Mouse (Mus musculus) hindbrain, embryonic 14.5 days (tissue): Measurements from ENCODE around the gene Magi2. TPM values are rescaled to one million over a fixed set of nuclear protein-coding genes. Genes with fewer than 3 reads are reported as not detected.

ENCODE experiments used
- ATAC-seq: fragments of 200-750 bp; cut with Nextera tagmentation; 2 replicates; pipeline ENCODE4 v1.8.0; 2017; ENCODE audit warnings: moderate number of reproducible peaks, mild to moderate bottlenecking, moderate TSS enrichment, moderate library complexity; ENCODE audit not compliant: low FRiP score
- DNase-seq: peaks from one replicate; pipeline ENCODE4 v3.0.0-alpha.2; 2015; ENCODE audit warnings: low spot score
- H3K27ac ChIP-seq: fragments of 300-500 bp; sonication (generic); 2 replicates; pipeline ENCODE4 v1.5.1; 2014; ENCODE audit warnings: mild to moderate bottlenecking, moderate library complexity
- H3K27me3 ChIP-seq: fragments of 300-500 bp; sonication (generic); 2 replicates; pipeline ENCODE4 v1.6.1; 2014; ENCODE audit warnings: mild to moderate bottlenecking, low read length, mixed read lengths; ENCODE audit not compliant: control insufficient read depth, insufficient read depth
- H3K36me3 ChIP-seq: fragments of 300-500 bp; sonication (generic); replicated peaks from 2 replicates; pipeline ENCODE4 v1.6.1; 2014; ENCODE audit not compliant: control insufficient read depth, insufficient read depth
- H3K4me1 ChIP-seq: fragments of 300-500 bp; sonication (generic); replicated peaks from 2 replicates; pipeline ENCODE4 v1.6.1; 2014; ENCODE audit warnings: antibody characterized with exemption, low read length, mixed read lengths; ENCODE audit not compliant: control insufficient read depth, insufficient read depth
- H3K4me2 ChIP-seq: fragments of 300-500 bp; sonication (generic); replicated peaks from 2 replicates; pipeline ENCODE4 v1.6.1; 2014; ENCODE audit warnings: mild to moderate bottlenecking, moderate library complexity
- H3K4me3 ChIP-seq: fragments of 300-500 bp; sonication (generic); replicated peaks from 2 replicates; pipeline ENCODE4 v1.5.1; 2014; ENCODE audit warnings: mild to moderate bottlenecking, low read length
- H3K9ac ChIP-seq: fragments of 300-500 bp; sonication (generic); 2 replicates; pipeline ENCODE4 v1.6.1; 2014
- H3K9me3 ChIP-seq: fragments of 300-500 bp; sonication (generic); 2 replicates; pipeline ENCODE4 v1.6.1; 2016; ENCODE audit warnings: low read length; ENCODE audit not compliant: control insufficient read depth
- WGBS: fragments of 180-500 bp; shearing (Covaris S2); extraction: QIAGEN DNeasy Blood & Tissue Kit; methylation state at CpG from one replicate; pipeline ENCODE4 v1.1.7; 2014; 5-methylcytosine and 5-hydroxymethylcytosine counted together
- polyA plus RNA-seq: library from polyadenylated mRNA; unstranded; fragments of >200 nt; fragmentation: Nextera tagmentation; extraction: Ambion mirVana; gene quantifications from 2 replicates; pipeline ENCODE4 v1.2.1, GENCODE M21; 2014

The Magi2 gene
- polyA plus RNA-seq, 1 experiment from 2014 or later: 25.6 TPM

DNA sequence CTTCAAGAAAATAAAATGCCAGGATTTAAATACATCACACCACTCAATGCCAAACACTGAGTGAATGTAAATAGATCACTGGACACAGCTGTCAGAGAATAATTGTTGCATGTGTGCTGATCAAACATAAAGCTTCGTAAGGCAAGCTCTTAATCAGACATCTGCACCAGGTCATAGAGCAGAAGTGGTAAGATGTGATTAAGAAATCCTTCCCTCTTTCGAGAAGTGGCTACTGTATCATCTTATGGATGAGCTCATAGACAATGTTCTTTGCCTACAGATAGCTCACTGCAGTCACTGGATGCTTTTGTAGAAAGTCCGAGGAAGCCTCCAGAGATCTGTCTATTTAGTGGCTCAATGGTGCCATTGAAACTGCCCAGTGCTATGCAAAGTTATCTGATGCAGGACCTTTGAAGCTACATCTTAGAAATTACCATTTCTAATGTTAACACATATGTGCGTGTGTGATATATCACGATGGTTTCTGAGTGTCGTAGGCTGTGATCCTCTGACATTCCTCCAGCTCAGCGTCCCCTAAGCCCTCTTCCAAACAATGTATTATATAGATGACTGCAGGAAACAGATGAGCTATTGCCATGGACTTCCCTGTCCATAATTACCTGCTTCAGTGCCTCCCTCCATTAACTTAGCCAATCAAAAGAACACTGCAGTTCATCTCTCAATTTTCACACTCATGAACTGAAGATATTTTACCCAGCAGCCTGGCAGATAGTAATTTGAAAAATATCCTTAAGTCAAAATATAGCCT is 1231.1 kb downstream of the Magi2 start:
- no peak overlapping the region for H3K27ac ChIP-seq
- no peak overlapping the region for H3K4me2 ChIP-seq
- H3K4me1 ChIP-seq: no peaks in the 10 kb centered on the region
- no peak overlapping the region for H3K4me3 ChIP-seq
- DNase-seq: no peak
- ATAC-seq: no peak
- no peaks in the 10 kb centered on the region for H3K9me3 ChIP-seq
- H3K36me3 ChIP-seq: no peaks in the 10 kb centered on the region
- no peaks in the 10 kb centered on the region for H3K27me3 ChIP-seq
- no peak overlapping the region for H3K9ac ChIP-seq
- 62% methylated on average over 7 of the region's 7 CpGs for WGBS

DNA sequence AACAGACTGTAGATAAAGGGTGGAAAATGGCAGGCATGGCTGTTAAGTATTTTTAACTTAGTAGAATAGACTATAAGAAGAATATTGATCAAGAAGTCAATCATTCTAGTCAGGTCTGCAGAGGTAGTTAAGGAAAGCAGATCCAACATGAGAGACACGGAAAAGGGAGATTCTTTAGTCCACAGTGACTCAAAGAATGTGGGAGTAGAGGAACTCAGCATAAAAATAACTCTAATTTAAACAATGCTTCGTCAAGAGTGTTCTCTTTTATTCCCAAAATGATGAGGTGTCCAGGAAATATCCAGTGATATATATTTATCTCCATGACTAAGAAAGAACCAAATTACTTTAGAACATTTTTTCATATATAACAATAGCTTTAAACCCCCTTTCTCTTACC is 1234.9 kb downstream of the Magi2 start:
- Histone ChIP-seq H3K27me3 (no peaks in the 10 kb centered on the region), H3K4me3 (no peak overlapping the region), H3K36me3 (0 out of 2 replicates have a peak, but pooled peaks cover 6% of the 10 kb centered on the region), H3K4me2 (no peak overlapping the region), H3K9me3 (no peaks in the 10 kb centered on the region), H3K27ac (no peak overlapping the region), H3K4me1 (no peaks in the 10 kb centered on the region), H3K9ac (no peak overlapping the region)
- no peak for ATAC-seq
- WGBS: 77% methylated on average over 2 of the region's 2 CpGs
- DNase-seq: no peak

DNA sequence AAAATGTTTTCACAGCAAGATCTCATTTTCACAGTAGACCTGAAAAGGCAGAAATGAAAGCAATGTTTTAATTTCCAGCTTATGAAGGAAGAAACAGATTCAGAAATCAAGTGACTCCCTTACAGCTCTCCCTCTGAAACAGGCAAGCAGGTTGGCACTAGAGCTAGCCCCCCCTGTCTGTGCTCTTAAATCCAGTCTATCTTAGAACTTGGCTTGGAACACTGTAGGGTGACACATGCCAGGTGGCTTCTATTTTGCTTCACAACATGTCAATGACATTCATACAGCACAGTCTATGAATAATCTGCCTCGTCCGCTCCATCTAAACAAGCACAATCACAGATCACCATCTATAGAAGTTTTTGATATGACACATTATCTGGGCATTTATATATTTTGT is 1235.5 kb downstream of the Magi2 start:
- Histone ChIP-seq H3K27ac (no peak overlapping the region), H3K36me3 (0 out of 2 replicates have a peak, but pooled peaks cover 6% of the 10 kb centered on the region), H3K4me2 (no peak overlapping the region), H3K4me1 (no peaks in the 10 kb centered on the region), H3K27me3 (no peaks in the 10 kb centered on the region), H3K4me3 (no peak overlapping the region), H3K9me3 (no peaks in the 10 kb centered on the region), H3K9ac (no peak overlapping the region)
- WGBS: 93% methylated on average over 2 of the region's 2 CpGs
- ATAC-seq (no peak), DNase-seq (no peak)

DNA sequence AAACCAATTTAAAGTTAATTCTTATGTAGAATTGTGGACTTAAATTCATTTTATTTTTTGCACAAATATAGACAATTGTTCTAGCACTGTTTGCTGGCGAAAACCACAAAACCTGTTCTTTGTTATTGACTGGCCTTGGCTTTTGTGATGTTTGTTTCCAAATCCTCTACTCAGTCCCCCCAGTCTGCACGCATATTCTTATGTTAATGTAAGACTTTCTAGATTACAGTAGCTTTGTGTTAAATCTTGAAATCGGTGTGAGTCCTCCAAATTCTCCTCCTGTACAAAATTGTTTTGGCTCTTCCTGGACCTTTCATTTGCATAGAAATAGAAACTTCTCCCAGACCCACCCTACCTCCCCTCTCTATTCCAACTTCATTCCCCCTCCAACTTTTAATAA is 1242.9 kb downstream of the Magi2 start:
- no peak for DNase-seq
- Histone ChIP-seq H3K4me3 (no peak overlapping the region), H3K4me1 (no peaks in the 10 kb centered on the region), H3K4me2 (no peak overlapping the region), H3K36me3 (0 out of 2 replicates have a peak, but pooled peaks cover 6% of the 10 kb centered on the region), H3K9ac (no peak overlapping the region), H3K9me3 (no peaks in the 10 kb centered on the region), H3K27ac (no peak overlapping the region), H3K27me3 (no peaks in the 10 kb centered on the region)
- WGBS: 72% methylated on average over 3 of the region's 3 CpGs
- ATAC-seq: no peak

DNA sequence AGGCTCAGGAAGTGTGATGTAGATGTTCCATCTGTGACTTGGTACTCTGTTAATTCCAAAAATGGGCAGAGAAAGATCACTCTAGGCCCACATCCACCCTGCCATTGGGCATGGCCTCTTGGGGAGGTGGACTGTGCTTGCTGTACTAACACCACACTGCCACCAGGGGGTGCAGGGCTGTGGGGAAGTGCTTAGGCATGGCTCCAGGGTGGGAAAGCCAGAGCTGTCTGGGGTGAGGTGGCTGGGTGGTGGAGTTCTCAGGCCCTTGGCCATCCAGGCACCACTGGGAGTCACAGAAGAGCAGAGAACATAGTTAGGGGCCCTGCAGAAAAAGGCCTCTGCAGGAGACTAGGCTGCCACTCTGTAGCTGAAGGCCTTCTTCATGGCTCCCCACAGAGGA is 1243.6 kb downstream of the Magi2 start:
- Histone ChIP-seq H3K4me1 (no peaks in the 10 kb centered on the region), H3K4me3 (no peak overlapping the region), H3K27me3 (no peaks in the 10 kb centered on the region), H3K36me3 (0 out of 2 replicates have a peak, but pooled peaks cover 5% of the 10 kb centered on the region), H3K9ac (no peak overlapping the region), H3K27ac (no peak overlapping the region), H3K9me3 (no peaks in the 10 kb centered on the region), H3K4me2 (no peak overlapping the region)
- no peak for DNase-seq
- ATAC-seq: no peak

DNA sequence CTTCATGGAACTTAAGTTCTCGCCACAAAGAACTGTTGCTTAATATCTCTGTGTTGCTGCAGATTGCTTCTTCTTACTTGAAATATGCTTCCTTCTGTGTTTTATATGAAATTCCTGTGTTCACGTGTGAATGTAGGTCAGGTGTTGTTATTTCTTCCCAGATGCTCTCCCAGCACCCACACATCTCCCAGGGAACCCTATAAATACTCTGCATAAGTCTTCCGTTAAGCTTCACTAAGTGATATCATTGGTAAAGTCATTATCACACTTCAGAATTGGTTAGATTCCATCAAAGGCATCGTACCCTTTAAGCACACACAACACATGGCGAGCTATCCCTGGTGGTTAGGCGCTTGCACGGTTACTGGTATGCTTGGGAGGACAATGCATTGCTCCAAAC is 1257.7 kb downstream of the Magi2 start:
- no peaks in the 10 kb centered on the region for H3K4me1 ChIP-seq
- no peak overlapping the region for H3K9ac ChIP-seq
- DNase-seq: no peak
- H3K27me3 ChIP-seq: no peaks in the 10 kb centered on the region
- H3K36me3 ChIP-seq: no peaks in the 10 kb centered on the region
- H3K4me2 ChIP-seq: no peak overlapping the region
- no peak for ATAC-seq
- H3K9me3 ChIP-seq: no peaks in the 10 kb centered on the region
- H3K27ac ChIP-seq: no peak overlapping the region
- no peak overlapping the region for H3K4me3 ChIP-seq
- 84% methylated on average over 7 of the region's 7 CpGs for WGBS

DNA sequence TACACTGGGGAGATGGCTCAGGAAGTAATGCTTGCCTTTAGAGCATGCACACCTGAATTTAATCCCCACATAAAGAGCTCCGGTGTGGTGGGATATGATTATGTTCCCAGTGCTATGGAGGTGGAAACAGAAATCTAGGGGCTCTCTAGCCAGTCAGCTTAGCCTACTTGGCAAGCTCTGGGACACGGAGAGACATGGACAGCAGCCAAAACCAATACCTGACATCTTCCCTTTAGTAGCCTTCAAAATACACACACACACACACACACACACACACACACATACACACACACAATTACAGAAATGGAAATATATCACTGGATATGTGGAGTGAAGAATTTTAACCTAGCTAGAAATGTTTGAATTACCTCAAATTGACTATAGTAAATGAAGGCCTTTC is 1265.1 kb downstream of the Magi2 start:
- ATAC-seq: no peak
- no peaks in the 10 kb centered on the region for H3K4me1 ChIP-seq
- DNase-seq: no peak
- H3K36me3 ChIP-seq: no peaks in the 10 kb centered on the region
- no peak overlapping the region for H3K27ac ChIP-seq
- H3K4me3 ChIP-seq: no peak overlapping the region
- H3K4me2 ChIP-seq: no peak overlapping the region
- H3K27me3 ChIP-seq: no peaks in the 10 kb centered on the region
- WGBS: 82% methylated on average over 2 of the region's 2 CpGs
- H3K9me3 ChIP-seq: no peaks in the 10 kb centered on the region
- H3K9ac ChIP-seq: no peak overlapping the region

DNA sequence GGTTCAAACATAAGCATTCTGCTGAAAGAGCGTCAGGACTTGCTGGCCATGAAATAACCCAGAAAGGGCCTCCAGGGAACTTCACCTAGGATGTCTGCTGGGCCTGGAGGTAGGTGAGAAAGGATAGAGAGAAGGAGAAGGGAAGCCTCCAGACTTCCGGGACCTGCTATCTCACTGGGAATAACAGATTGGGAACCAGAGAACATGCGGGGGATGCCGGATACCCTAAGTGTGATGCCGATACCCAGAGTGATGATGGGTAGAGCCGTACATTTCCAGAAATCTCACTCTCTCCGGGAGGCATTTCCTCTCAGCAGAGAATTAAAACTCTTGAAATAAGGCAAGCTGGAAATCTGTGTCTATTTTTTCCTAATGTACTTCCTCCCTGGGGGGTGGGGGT is 1265.8 kb downstream of the Magi2 start:
- Histone ChIP-seq H3K4me1 (0 out of 2 replicates have a peak, but pooled peaks cover 4% of the 10 kb centered on the region), H3K36me3 (no peaks in the 10 kb centered on the region), H3K4me3 (no peak overlapping the region), H3K9ac (no peak overlapping the region), H3K27me3 (no peaks in the 10 kb centered on the region), H3K4me2 (no peak overlapping the region), H3K27ac (no peak overlapping the region), H3K9me3 (no peaks in the 10 kb centered on the region)
- DNase-seq (no peak), ATAC-seq (no peak)
- 94% methylated on average over 7 of the region's 7 CpGs for whole genome bisulfite sequencing

DNA sequence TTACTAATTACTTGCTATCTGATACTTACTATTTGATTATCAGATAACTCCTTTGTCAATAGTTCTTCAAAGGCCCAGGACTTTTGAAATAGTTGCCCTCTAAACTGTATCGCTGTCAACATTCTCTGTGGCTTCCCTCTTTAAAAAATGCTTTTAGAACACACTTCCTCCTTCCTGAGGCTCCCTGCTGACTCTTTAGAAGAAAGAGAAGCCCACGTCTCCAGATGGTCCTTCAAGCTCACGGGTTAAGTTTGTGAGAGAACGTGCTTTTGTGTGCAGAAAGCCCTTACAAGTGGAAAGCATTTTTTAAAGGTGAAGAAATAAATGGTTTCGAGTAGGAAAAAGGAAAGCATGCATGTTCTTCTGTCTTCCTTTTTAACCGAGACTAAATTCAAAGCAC is 1267.2 kb downstream of the Magi2 start:
- DNase-seq: no peak
- 55% methylated on average over 6 of the region's 6 CpGs for WGBS

DNA sequence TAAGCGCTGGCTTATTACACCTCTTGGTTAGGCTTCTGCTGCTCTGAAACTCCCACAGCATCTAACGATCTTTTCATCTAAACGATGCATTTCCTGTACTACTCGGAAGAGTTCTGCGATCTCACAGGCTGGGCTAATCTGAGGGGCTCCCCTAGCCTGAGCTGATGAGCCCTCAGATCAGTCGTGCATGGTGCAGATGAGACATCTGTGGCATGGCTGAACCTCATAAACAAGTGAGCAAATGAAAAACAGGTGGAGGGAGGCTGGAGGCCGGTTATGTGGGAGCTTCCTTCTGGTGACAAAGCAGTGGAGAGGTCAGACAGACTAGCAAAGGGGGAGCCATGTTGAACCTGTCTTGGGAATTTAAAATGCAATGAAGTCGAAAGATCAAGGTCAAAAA is 1270.1 kb downstream of the Magi2 start:
- DNase-seq (no peak), ATAC-seq (no peak)
- H3K9ac ChIP-seq: no peak overlapping the region
- 0 out of 2 replicates have a peak, but pooled peaks cover 4% of the 10 kb centered on the region for H3K4me1 ChIP-seq
- no peak overlapping the region for H3K27ac ChIP-seq
- H3K27me3 ChIP-seq: no peaks in the 10 kb centered on the region
- no peak overlapping the region for H3K4me3 ChIP-seq
- H3K36me3 ChIP-seq: no peaks in the 10 kb centered on the region
- H3K4me2 ChIP-seq: no peak overlapping the region
- H3K9me3 ChIP-seq: no peaks in the 10 kb centered on the region
- 67% methylated on average over 8 of the region's 8 CpGs for WGBS

More for the DNA sequence above, 1267.2 kb downstream of the Magi2 start:
- H3K4me3 ChIP-seq: no peak overlapping the region
- H3K4me1 ChIP-seq: 0 out of 2 replicates have a peak, but pooled peaks cover 4% of the 10 kb centered on the region
- H3K36me3 ChIP-seq: no peaks in the 10 kb centered on the region
- H3K27me3 ChIP-seq: no peaks in the 10 kb centered on the region
- ATAC-seq: no peak
- no peak overlapping the region for H3K27ac ChIP-seq
- H3K9ac ChIP-seq: no peak overlapping the region
- no peaks in the 10 kb centered on the region for H3K9me3 ChIP-seq
- no peak overlapping the region for H3K4me2 ChIP-seq
